Mouse (Mus musculus): ENCODE results near the gene Tnrc6b. TPM values are rescaled to one million over a fixed set of nuclear protein-coding genes. Genes with fewer than 3 reads are reported as not detected.

Tnrc6b gene
- polyA plus RNA-seq, 1 experiment from 2014 or later, result 10.0 TPM

- no peak for ATAC-seq
- no peak for DNase-seq (ENCODE audit: low spot score)
- Histone ChIP-seq H3K27me3 (replicated peaks; ENCODE audit: control insufficient read depth, insufficient read depth, low read length) (no peaks in the 10 kb centered on the region), H3K9ac (ENCODE audit: low read length) (no peak overlapping the region), H3K4me1 (ENCODE audit: control insufficient read depth, insufficient read depth, low read length) (no peaks in the 10 kb centered on the region), H3K36me3 (ENCODE audit: control insufficient read depth, insufficient read depth, low read length) (no peaks in the 10 kb centered on the region), H3K4me3 (ENCODE audit: low read depth, low read length) (no peak overlapping the region), H3K27ac (ENCODE audit: low read depth, low read length) (no peak overlapping the region), H3K9me3 (replicated peaks; ENCODE audit: control insufficient read depth, low read length) (no peaks in the 10 kb centered on the region), H3K4me2 (ENCODE audit: low read length) (no peak overlapping the region)
- WGBS, result 90% methylated on average over 5 of the region's 5 CpGs
Observed at GRCm38 (mm10) chr15:80780154-80780751, 69.1 kb downstream of the Tnrc6b start.

GRCm38 (mm10) chr15:80781218-80781806 lies 70.2 kb downstream of the Tnrc6b start:
- ATAC-seq (no peak), DNase-seq (ENCODE audit: low spot score) (no peak)
- no peaks in the 10 kb centered on the region for H3K27me3 ChIP-seq (replicated peaks; ENCODE audit: control insufficient read depth, insufficient read depth, low read length)
- no peak overlapping the region for H3K27ac ChIP-seq (ENCODE audit: low read depth, low read length)
- WGBS, result 91% methylated on average over 5 of the region's 5 CpGs
- no peak overlapping the region for H3K9ac ChIP-seq (ENCODE audit: low read length)
- H3K4me1 ChIP-seq (ENCODE audit: control insufficient read depth, insufficient read depth, low read length), result no peaks in the 10 kb centered on the region
- H3K9me3 ChIP-seq (replicated peaks; ENCODE audit: control insufficient read depth, low read length), result no peaks in the 10 kb centered on the region
- no peak overlapping the region for H3K4me3 ChIP-seq (ENCODE audit: low read depth, low read length)
- no peaks in the 10 kb centered on the region for H3K36me3 ChIP-seq (ENCODE audit: control insufficient read depth, insufficient read depth, low read length)
- H3K4me2 ChIP-seq (ENCODE audit: low read length), result no peak overlapping the region

GRCm38 (mm10) chr15:80784553-80784971 lies 73.4 kb downstream of the Tnrc6b start:
- ATAC-seq (no peak), DNase-seq (ENCODE audit: low spot score) (no peak)
- WGBS, result 29% methylated on average over 7 of the region's 7 CpGs
- no peak overlapping the region for H3K4me3 ChIP-seq (ENCODE audit: low read depth, low read length)
- no peaks in the 10 kb centered on the region for H3K4me1 ChIP-seq (ENCODE audit: control insufficient read depth, insufficient read depth, low read length)
- no peaks in the 10 kb centered on the region for H3K9me3 ChIP-seq (replicated peaks; ENCODE audit: control insufficient read depth, low read length)
- no peak overlapping the region for H3K27ac ChIP-seq (ENCODE audit: low read depth, low read length)
- H3K4me2 ChIP-seq (ENCODE audit: low read length), result no peak overlapping the region
- H3K9ac ChIP-seq (ENCODE audit: low read length), result no peak overlapping the region
- H3K36me3 ChIP-seq (ENCODE audit: control insufficient read depth, insufficient read depth, low read length), result no peaks in the 10 kb centered on the region
- no peaks in the 10 kb centered on the region for H3K27me3 ChIP-seq (replicated peaks; ENCODE audit: control insufficient read depth, insufficient read depth, low read length)

GRCm38 (mm10) chr15:80785699-80786098 lies 74.6 kb downstream of the Tnrc6b start:
- Histone ChIP-seq H3K4me3 (ENCODE audit: low read depth, low read length) (no peak overlapping the region), H3K27ac (ENCODE audit: low read depth, low read length) (no peak overlapping the region), H3K4me2 (ENCODE audit: low read length) (no peak overlapping the region), H3K9ac (ENCODE audit: low read length) (no peak overlapping the region), H3K27me3 (replicated peaks; ENCODE audit: control insufficient read depth, insufficient read depth, low read length) (no peaks in the 10 kb centered on the region), H3K4me1 (ENCODE audit: control insufficient read depth, insufficient read depth, low read length) (no peaks in the 10 kb centered on the region), H3K36me3 (ENCODE audit: control insufficient read depth, insufficient read depth, low read length) (no peaks in the 10 kb centered on the region), H3K9me3 (replicated peaks; ENCODE audit: control insufficient read depth, low read length) (no peaks in the 10 kb centered on the region)
- WGBS, result 59% methylated on average over 1 of the region's 1 CpGs
- DNase-seq (ENCODE audit: low spot score) (no peak), ATAC-seq (no peak)

GRCm38 (mm10) chr15:80787746-80788145 lies 76.6 kb downstream of the Tnrc6b start:
- Histone ChIP-seq H3K9ac (ENCODE audit: low read length) (no peak overlapping the region), H3K9me3 (replicated peaks; ENCODE audit: control insufficient read depth, low read length) (no peaks in the 10 kb centered on the region), H3K27ac (ENCODE audit: low read depth, low read length) (no peak overlapping the region), H3K36me3 (ENCODE audit: control insufficient read depth, insufficient read depth, low read length) (no peaks in the 10 kb centered on the region), H3K27me3 (replicated peaks; ENCODE audit: control insufficient read depth, insufficient read depth, low read length) (no peaks in the 10 kb centered on the region), H3K4me2 (ENCODE audit: low read length) (no peak overlapping the region), H3K4me3 (ENCODE audit: low read depth, low read length) (no peak overlapping the region), H3K4me1 (ENCODE audit: control insufficient read depth, insufficient read depth, low read length) (no peaks in the 10 kb centered on the region)
- DNase-seq (ENCODE audit: low spot score), result no peak
- WGBS, result 95% methylated on average over 4 of the region's 4 CpGs
- ATAC-seq, result no peak

GRCm38 (mm10) chr15:80792556-80792955 lies 81.4 kb downstream of the Tnrc6b start:
- no peaks in the 10 kb centered on the region for H3K36me3 ChIP-seq (ENCODE audit: control insufficient read depth, insufficient read depth, low read length)
- no peak overlapping the region for H3K27ac ChIP-seq (ENCODE audit: low read depth, low read length)
- peaks cover 5% of the 10 kb centered on the region for H3K4me1 ChIP-seq (ENCODE audit: control insufficient read depth, insufficient read depth, low read length)
- H3K4me2 ChIP-seq (ENCODE audit: low read length), result no peak overlapping the region
- ATAC-seq, result no peak
- 84% methylated on average over 3 of the region's 3 CpGs for WGBS
- no peak for DNase-seq (ENCODE audit: low spot score)
- H3K9ac ChIP-seq (ENCODE audit: low read length), result no peak overlapping the region
- no peaks in the 10 kb centered on the region for H3K27me3 ChIP-seq (replicated peaks; ENCODE audit: control insufficient read depth, insufficient read depth, low read length)
- no peaks in the 10 kb centered on the region for H3K9me3 ChIP-seq (replicated peaks; ENCODE audit: control insufficient read depth, low read length)
- no peak overlapping the region for H3K4me3 ChIP-seq (ENCODE audit: low read depth, low read length)

GRCm38 (mm10) chr15:80795076-80795475 lies 84.0 kb downstream of the Tnrc6b start:
- ATAC-seq (no peak), DNase-seq (ENCODE audit: low spot score) (peak; percentile 48)
- no peaks in the 10 kb centered on the region for H3K36me3 ChIP-seq (ENCODE audit: control insufficient read depth, insufficient read depth, low read length)
- H3K4me1 ChIP-seq (ENCODE audit: control insufficient read depth, insufficient read depth, low read length), result peaks cover 9% of the 10 kb centered on the region
- 70% methylated on average over 1 of the region's 1 CpGs for WGBS
- no peak overlapping the region for H3K4me3 ChIP-seq (ENCODE audit: low read depth, low read length)
- no peaks in the 10 kb centered on the region for H3K9me3 ChIP-seq (replicated peaks; ENCODE audit: control insufficient read depth, low read length)
- no peak overlapping the region for H3K27ac ChIP-seq (ENCODE audit: low read depth, low read length)
- H3K4me2 ChIP-seq (ENCODE audit: low read length), result no peak overlapping the region
- H3K9ac ChIP-seq (ENCODE audit: low read length), result no peak overlapping the region
- no peaks in the 10 kb centered on the region for H3K27me3 ChIP-seq (replicated peaks; ENCODE audit: control insufficient read depth, insufficient read depth, low read length)

- DNase-seq (ENCODE audit: low spot score) (peak; percentile 62), ATAC-seq (peak; percentile 56)
- no peaks in the 10 kb centered on the region for H3K9me3 ChIP-seq (replicated peaks; ENCODE audit: control insufficient read depth, low read length)
- H3K36me3 ChIP-seq (ENCODE audit: control insufficient read depth, insufficient read depth, low read length), result no peaks in the 10 kb centered on the region
- WGBS, result 2% methylated on average over 6 of the region's 6 CpGs
- H3K9ac ChIP-seq (ENCODE audit: low read length), result peak overlapping the region; percentile 73
- peak overlapping the region; percentile 80 for H3K27ac ChIP-seq (ENCODE audit: low read depth, low read length)
- no peaks in the 10 kb centered on the region for H3K27me3 ChIP-seq (replicated peaks; ENCODE audit: control insufficient read depth, insufficient read depth, low read length)
- H3K4me3 ChIP-seq (ENCODE audit: low read depth, low read length), result peak overlapping the region; percentile 48
- H3K4me1 ChIP-seq (ENCODE audit: control insufficient read depth, insufficient read depth, low read length), result peaks cover 25% of the 10 kb centered on the region
- H3K4me2 ChIP-seq (ENCODE audit: low read length), result peak overlapping the region; percentile 63
Observed at GRCm38 (mm10) chr15:80797757-80798156, 86.6 kb downstream of the Tnrc6b start.

GRCm38 (mm10) chr15:80798367-80799073 lies 87.4 kb downstream of the Tnrc6b start:
- ATAC-seq (peak; percentile 92), DNase-seq (ENCODE audit: low spot score) (peak; percentile 100)
- 0% methylated on average over 17 of the region's 17 CpGs for WGBS
- H3K9ac ChIP-seq (ENCODE audit: low read length), result peak overlapping the region; percentile 74
- peak overlapping the region; percentile 48 for H3K4me3 ChIP-seq (ENCODE audit: low read depth, low read length)
- peak overlapping the region; percentile 63 for H3K4me2 ChIP-seq (ENCODE audit: low read length)
- H3K4me1 ChIP-seq (ENCODE audit: control insufficient read depth, insufficient read depth, low read length), result peaks cover 31% of the 10 kb centered on the region
- no peaks in the 10 kb centered on the region for H3K9me3 ChIP-seq (replicated peaks; ENCODE audit: control insufficient read depth, low read length)
- no peaks in the 10 kb centered on the region for H3K27me3 ChIP-seq (replicated peaks; ENCODE audit: control insufficient read depth, insufficient read depth, low read length)
- H3K27ac ChIP-seq (ENCODE audit: low read depth, low read length), result peak overlapping the region; percentile 94
- no peaks in the 10 kb centered on the region for H3K36me3 ChIP-seq (ENCODE audit: control insufficient read depth, insufficient read depth, low read length)

Data from forebrain, embryonic 14.5 days (tissue).